Mouse (Mus musculus) telencephalon, adult 2 months (tissue): ENCODE results near the gene Olfr68.
"Not testable (repeated sequence)": the region's sequence is repeated elsewhere in the genome, so short reads cannot be mapped to it uniquely, and the experiment has no call there.

ENCODE experiments used
- DNase-seq: peaks from one replicate; pipeline ENCODE4 v3.0.0-alpha.2; 2011; ENCODE audit warnings: low read depth, low spot score

The Olfr68 gene

DNA sequence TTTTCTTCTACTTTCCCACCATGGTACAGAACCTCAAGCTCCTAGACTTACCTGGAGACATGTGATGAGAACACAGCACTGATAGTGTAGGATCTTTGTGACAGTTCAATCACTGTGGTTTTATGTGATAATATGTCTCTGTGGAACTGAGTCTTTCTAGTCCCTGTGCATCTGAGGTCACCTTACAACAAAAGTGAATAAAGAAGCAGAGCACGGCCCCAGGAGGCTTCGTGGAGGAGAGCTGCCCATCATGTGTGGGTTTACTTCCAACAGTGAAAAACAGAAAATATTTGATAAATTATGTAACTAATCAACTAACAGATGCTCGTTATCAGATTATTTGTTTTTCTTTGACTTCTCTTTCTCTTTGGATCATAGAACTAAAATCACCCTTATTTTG, at the start of gene Olfr68:
TSS of gene Olfr68 (minus strand) at position 101 of the 400 bp plus-strand sequence.
- no peak for DNase-seq

GRCm38 (mm10) chr7:103827808-103828207, 48.3 kb upstream of the Olfr68 start, which contains the start of gene Hbb-bs:
Hbb-bs (minus strand) TSS chr7:103828096.
- DNase-seq: no peak

GRCm38 (mm10) chr7:103827139-103827538, 47.6 kb upstream of the Olfr68 start:
- not testable (repeated sequence) for DNase-seq

DNA sequence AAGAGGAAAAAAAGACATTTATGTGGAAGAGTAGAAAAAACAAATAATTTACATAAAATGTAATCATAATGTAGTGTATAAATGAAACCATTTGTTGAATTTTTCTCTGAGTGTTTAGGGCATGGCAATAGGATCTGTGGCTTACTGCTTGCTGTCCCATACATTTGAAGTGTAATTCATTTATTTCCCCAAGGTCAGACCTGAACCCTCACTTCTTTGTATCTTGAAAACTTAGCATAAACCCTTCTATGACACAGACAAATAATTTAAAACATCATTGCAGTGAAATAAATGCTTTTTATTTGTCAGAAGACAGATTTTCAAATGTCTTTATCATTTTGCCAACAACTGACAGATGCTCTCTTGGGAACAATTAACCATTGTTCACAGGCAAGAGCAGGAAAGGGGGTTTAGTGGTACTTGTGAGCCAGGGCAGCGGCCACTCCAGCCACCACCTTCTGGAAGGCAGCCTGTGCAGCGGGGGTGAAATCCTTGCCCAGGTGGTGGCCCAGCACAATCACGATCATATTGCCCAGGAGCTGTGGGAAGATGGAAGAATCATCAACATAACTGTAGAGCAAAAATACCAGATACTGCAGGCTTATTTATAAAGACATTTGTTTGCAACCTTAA, 46.9 kb upstream of the Olfr68 start:
- DNase-seq: no peak

DNA sequence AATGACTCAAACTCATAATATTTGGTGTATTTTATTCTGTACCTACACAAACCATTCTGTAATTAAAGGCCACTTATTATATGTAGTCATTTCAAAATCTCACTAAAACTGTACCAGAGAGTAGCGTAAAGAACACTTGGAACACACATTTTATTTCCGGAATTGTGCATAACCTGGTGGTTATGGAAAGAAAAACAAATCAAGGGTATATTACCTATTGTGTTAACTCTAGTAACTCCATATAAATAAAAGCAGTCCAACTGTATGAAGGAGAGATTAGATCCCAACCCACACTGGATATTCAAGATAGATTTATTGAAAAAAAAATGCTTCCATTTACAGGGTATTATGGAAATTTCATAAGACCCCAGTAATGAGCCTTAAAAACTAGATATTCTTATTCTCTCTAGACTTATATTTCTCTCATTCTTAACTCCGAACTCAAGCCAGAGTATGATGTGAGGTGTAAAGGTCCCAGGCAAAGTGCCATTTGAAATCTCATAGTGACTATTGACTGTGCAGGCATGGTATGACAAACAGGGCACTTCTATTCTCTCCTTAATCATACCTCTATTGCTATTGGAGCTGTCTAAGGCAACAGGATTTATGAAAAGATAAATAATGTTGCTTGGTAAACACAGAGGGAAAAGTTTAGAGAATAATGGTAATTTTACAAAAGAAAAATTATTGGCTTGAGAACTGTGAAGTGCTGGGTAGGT, 46.2 kb upstream of the Olfr68 start:
- DNase-seq: no peak

- DNase-seq: no peak
These were observed 45.1 kb upstream of the Olfr68 start for GRCm38 (mm10) chr7:103824597-103824996.

DNA sequence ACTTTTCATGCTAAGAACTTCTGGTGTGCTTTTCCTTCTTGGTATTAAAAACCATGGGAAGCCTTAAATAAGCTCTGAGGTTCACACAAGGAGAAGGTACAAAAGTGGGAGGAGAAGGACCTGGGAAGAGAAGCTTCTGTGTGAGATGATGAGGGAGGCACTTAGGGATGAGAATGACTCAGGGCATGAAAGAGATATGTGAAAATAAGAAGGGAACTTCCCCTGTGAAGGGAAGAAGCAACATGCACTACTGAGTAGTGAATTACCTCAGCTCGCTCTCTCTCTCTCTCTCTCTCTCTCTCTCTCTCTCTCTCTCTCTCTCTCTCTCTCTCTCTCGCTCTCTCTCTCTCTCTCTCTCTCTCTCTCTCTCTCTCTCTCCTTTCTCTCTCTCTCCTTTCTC, 35.6 kb upstream of the Olfr68 start:
- DNase-seq: not testable (repeated sequence)

- no peak for DNase-seq
These were observed 34.3 kb upstream of the Olfr68 start, which contains the start of gene Hbb-bt for GRCm38 (mm10) chr7:103813766-103814165. Hbb-bt (minus strand) TSS chr7:103813996.

DNA sequence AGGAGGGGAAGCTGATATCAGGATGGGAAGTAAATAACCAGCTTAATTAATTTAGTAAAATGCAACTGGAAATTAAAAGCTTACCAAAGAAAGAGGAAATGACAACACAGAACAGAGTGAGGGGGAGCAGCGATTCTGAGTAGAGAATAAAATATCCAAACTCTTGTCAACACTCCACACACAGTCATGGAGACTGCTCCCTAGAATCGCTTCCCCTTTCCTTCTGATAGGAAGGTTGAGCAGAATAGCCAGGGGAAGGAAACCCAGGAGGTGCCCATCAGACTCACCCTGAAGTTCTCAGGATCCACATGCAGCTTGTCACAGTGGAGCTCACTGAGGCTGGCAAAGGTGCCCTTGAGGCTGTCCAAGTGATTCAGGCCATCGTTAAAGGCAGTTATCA, 33.7 kb upstream of the Olfr68 start:
- not testable (repeated sequence) for DNase-seq

- DNase-seq: no peak
These were observed 32.7 kb upstream of the Olfr68 start for GRCm38 (mm10) chr7:103812174-103812573.

- DNase-seq: no peak
These were observed 31.8 kb upstream of the Olfr68 start for GRCm38 (mm10) chr7:103811223-103811845.

- no peak for DNase-seq
These were observed 31.2 kb upstream of the Olfr68 start for GRCm38 (mm10) chr7:103810746-103811145.

- no peak for DNase-seq
These were observed 30.8 kb upstream of the Olfr68 start for GRCm38 (mm10) chr7:103810296-103810695.

GRCm38 (mm10) chr7:103809801-103810155, 30.3 kb upstream of the Olfr68 start:
- DNase-seq: no peak

DNA sequence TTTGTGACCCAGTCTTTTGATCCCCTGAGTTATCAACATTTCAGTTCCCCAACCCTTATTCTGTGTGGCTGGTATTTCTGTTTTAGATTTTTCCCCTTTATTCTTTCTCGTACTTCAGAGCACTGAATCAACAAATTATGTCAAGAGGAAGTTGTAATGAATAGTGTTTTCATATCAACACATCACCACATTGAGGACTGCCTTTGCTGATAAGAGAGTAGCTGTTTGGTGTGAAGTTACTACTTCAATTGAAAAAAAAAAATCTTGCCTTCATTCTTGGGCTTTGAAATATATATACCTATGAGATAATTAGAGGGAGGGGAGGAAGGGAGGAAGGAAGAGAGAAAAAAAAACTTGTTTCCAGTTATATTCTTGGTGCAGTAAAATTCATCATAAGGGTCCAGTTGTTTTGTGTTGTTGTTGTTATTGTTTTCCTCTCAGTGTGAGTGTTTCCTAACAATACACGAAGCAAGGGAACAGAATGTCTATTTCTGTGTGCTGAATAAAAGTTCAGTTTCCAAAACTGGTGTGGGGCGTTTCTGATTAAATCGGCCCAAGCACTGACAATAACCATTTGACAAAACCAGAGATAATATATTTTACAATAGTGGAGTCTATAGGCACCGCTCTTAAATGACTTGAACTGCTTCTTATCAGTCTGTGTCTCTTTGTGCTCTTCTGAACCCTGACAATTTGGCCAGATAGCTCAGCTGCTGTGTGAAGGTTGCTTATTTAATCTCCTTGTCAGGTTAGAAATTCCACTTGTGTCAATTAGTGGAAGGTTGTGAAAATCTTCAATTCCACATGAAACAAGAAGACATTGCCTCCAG, 29.7 kb upstream of the Olfr68 start:
- no peak for DNase-seq

- not testable (repeated sequence) for DNase-seq
These were observed 28.6 kb upstream of the Olfr68 start for GRCm38 (mm10) chr7:103808120-103808519.

DNA sequence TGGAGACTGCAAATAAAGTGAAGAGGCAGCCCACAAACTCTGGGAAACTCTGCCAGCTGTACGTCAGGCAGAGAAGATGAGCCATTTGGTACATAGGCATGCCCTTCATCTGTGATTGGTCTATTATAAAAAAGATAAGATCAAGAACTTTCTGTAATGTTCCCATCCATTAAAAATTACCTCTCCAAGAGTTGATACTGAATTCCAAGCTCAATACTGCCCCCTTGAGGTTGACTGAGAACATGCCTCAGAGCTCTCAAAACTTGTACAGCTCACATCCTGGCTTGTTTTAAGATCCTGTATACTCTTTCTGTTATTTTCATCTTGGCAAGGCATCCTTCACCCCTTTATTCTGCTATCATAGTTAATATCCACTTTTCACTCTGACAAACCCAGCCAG, 27.4 kb upstream of the Olfr68 start:
- no peak for DNase-seq

DNA sequence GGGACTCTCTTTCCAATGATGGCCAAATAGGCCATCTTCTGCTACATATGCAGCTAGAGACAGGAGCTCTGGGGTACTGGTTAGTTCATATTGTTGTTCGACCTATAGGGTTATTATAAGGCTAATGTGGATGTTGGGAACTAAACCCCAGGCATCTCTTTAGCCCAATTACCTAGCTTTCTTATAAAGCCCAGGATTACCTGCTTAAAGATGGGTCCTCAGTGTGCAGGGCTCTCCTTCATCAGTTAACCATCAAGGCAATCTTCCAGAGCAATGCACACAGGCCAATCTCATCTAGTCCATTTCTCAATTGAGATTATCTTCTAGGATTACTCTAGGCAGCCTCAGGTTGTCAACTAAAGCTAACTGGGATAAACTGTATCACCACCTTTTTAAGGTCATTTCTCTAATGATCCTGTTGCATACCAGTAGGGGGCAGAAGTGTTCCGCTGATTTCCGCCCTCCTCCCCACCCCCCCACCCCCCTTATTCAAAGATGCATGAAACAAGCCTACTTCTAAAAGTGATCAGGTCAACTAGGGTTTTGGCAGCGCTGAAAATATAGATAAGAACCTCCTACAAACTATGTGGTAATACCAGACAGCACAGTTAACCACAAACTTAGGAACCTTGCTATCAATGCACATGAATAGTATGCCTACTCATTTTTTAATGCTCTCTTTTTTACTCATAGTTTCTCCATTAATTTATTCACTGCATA, 13.3 kb upstream of the Olfr68 start:
- DNase-seq: no peak

DNA sequence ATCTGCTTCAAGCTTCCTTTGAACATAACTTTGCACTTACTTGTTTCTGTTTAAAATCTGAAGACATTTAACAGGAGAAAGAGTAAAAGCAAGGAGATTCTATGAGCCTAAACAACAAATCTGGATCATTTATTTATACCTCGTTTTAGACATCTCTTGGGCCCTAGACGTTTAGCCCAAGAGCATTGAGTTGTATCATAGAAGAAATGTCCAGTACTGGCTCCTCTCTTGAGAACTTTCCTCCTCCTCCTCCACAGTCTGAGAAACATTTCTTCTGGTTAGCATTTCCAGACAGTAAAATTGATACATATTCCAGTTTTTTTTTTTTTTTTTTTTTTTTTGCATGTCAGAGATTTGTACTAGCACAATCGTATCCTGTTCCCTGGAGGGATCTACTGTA, 12.2 kb upstream of the Olfr68 start, which contains the start of gene Olfr67:
TSS of gene Olfr67 (minus strand) at position 101 of the 400 bp plus-strand sequence.
- no peak for DNase-seq

DNA sequence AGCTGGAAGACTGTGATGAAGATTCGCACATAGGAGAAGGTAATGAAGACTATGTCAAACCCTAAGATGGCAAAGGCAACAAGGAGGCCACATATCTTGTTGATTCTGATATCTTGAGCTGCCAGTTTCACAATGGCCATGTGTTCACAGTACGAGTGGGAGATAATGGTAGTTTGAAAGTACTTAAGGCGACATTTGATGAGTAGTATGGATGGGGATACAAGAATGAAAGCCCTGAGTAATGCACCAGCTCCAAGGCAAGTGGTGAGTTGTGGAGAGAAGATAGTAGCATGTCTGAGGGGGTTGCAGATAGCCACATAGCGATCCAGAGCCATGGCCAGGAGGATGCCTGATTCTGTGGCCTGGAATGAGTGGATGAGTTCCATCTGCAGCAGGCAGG, 1.8 kb downstream of the Olfr68 start:
- not testable (repeated sequence) for DNase-seq

DNA sequence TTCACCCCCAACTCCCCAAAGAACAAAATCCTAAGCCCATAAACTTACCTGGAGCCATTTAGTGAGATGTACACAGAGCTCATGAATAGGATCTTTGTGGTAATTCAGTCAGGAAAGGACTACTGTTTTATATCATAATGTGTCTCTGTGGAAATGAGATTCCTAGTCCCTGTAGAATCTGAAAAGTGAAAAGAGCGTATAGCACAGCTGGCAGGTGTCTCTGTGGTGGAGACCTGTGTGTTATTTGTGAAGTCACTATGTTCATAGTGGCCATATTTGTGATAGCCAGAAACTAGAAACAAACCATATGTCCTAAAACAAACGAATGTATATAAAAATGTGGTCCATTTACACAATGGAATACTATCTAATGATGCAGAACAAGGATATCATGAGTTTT, 8.0 kb downstream of the Olfr68 start, which contains the start of gene Olfr69:
TSS of gene Olfr69 (minus strand) at position 101 of the 400 bp plus-strand sequence.
- DNase-seq: no peak
